ENCODE assay signal across 30 mouse cellular contexts in genomic region chr5:137476964-137477363, GRCm38 (mm10).
"Had no signal": no experiment of that assay in that cellular context is flagged by ENCODE, and none has a peak within 500 bp of the region (broad histone marks: within the 10 kb centered on the region; RNA-seq: fewer than 3 reads in every experiment).

Gene Zan (minus strand): TSS chr5:137477064.

- DNase-seq: heart, postnatal 10 days; heart, postnatal 14 days; heart, postnatal 36 days; heart, postnatal 4 days; kidney, adult 11 months; kidney, adult 18-20 months; kidney, adult 2 months; kidney, adult 8-10 months; kidney, adult 9 months; kidney, postnatal 10 days; kidney, postnatal 14 days; kidney, postnatal 25 days; kidney, postnatal 36 days; kidney, postnatal 4 days; layer of hippocampus, adult 9-11 months; layer of hippocampus, postnatal 36 days had no signal

- H3K27me3 ChIP-seq: heart, embryonic 12.5 days; heart, embryonic 15.5 days; hindbrain, embryonic 12.5 days; hindbrain, embryonic 15.5 days; intestine, embryonic 15.5 days; kidney, embryonic 15.5 days had no signal

- H3K27ac ChIP-seq: heart, embryonic 10.5 days; heart, embryonic 13.5 days; heart, embryonic 15.5 days; hindbrain, embryonic 10.5 days; hindbrain, embryonic 12.5 days; hindbrain, embryonic 13.5 days; hindbrain, embryonic 14.5 days; hindbrain, embryonic 15.5 days; hindbrain, postnatal 0 days; intestine, embryonic 15.5 days; kidney, embryonic 15.5 days; kidney, postnatal 0 days; layer of hippocampus, adult 2 months had no signal

- H3K4me1 ChIP-seq: heart, embryonic 15.5 days; hindbrain, embryonic 15.5 days had no signal

- H3K36me3 ChIP-seq: heart, embryonic 10.5 days; heart, embryonic 12.5 days; heart, embryonic 13.5 days; heart, embryonic 15.5 days; hindbrain, embryonic 10.5 days; hindbrain, embryonic 12.5 days; hindbrain, embryonic 13.5 days; hindbrain, embryonic 15.5 days; intestine, embryonic 15.5 days; kidney, embryonic 15.5 days had no signal

- H3K4me3 ChIP-seq: heart, embryonic 10.5 days; heart, embryonic 12.5 days; heart, embryonic 13.5 days; heart, embryonic 15.5 days; hindbrain, embryonic 10.5 days; hindbrain, embryonic 12.5 days; hindbrain, embryonic 13.5 days; hindbrain, embryonic 15.5 days; intestine, embryonic 15.5 days; kidney, embryonic 15.5 days; layer of hippocampus, adult 2 months had no signal
